Mouse (Mus musculus): ENCODE results near the gene Iqgap2. TPM values are rescaled to one million over a fixed set of nuclear protein-coding genes. Genes with fewer than 3 reads are reported as not detected.
A peak's percentile ranks its signal among the peaks of the same experiment; 100 is the strongest.

The Iqgap2 gene
- polyA plus RNA-seq, 1 experiment from 2014 or later, result 24.6 TPM

- ATAC-seq (no peak; the same call in 1 of the 2 replicates), DNase-seq (no peak)
- H3K4me3 ChIP-seq (ENCODE audit: low read depth, low read length), result no peak overlapping the region
- no peaks in the 10 kb centered on the region for H3K4me1 ChIP-seq (ENCODE audit: insufficient read depth)
- no peak for TF ChIP-seq EP300 (IDR thresholded peaks at IDR 0.05; ENCODE audit: low read depth)
- no peak for TF ChIP-seq CTCF (IDR thresholded peaks at IDR 0.05; ENCODE audit: low read depth)
- no peak overlapping the region for H3K9ac ChIP-seq (replicated peaks)
- H3K4me2 ChIP-seq (ENCODE audit: low read depth, low read length), result no peak overlapping the region
- H3K9me3 ChIP-seq (ENCODE audit: low read length), result no peaks in the 10 kb centered on the region
- no peaks in the 10 kb centered on the region for H3K27me3 ChIP-seq (ENCODE audit: insufficient read depth, low read length)
- H3K27ac ChIP-seq (ENCODE audit: low read depth), result no peak overlapping the region
- peaks cover 12% of the 10 kb centered on the region; the same call in 1 of the 2 replicates for H3K36me3 ChIP-seq (replicated peaks; ENCODE audit: insufficient read depth, low read length)
- WGBS (ENCODE audit: insufficient replicate concordance), result 63% methylated on average over 5 of the region's 5 CpGs
These were observed 137.4 kb downstream of the Iqgap2 start for GRCm38 (mm10) chr13:95754285-95754684.

GRCm38 (mm10) chr13:95752386-95752785 is 139.3 kb downstream of the Iqgap2 start:
- H3K9ac ChIP-seq (replicated peaks), result no peak overlapping the region
- no peaks in the 10 kb centered on the region for H3K27me3 ChIP-seq (ENCODE audit: insufficient read depth, low read length)
- DNase-seq (no peak), ATAC-seq (no peak)
- no peak overlapping the region for H3K4me3 ChIP-seq (ENCODE audit: low read depth, low read length)
- whole genome bisulfite sequencing (ENCODE audit: insufficient replicate concordance), result 72% methylated on average over 9 of the region's 9 CpGs
- no peak overlapping the region for H3K27ac ChIP-seq (ENCODE audit: low read depth)
- peaks cover 12% of the 10 kb centered on the region; the same call in 1 of the 2 replicates for H3K36me3 ChIP-seq (replicated peaks; ENCODE audit: insufficient read depth, low read length)
- no peaks in the 10 kb centered on the region for H3K9me3 ChIP-seq (ENCODE audit: low read length)
- no peak overlapping the region for H3K4me2 ChIP-seq (ENCODE audit: low read depth, low read length)
- no peak for TF ChIP-seq EP300 (IDR thresholded peaks at IDR 0.05; ENCODE audit: low read depth)
- TF ChIP-seq CTCF (IDR thresholded peaks at IDR 0.05; ENCODE audit: low read depth), result no peak
- H3K4me1 ChIP-seq (ENCODE audit: insufficient read depth), result no peaks in the 10 kb centered on the region

- Histone ChIP-seq H3K4me3 (ENCODE audit: low read depth, low read length) (no peak overlapping the region), H3K4me1 (ENCODE audit: insufficient read depth) (no peaks in the 10 kb centered on the region), H3K9ac (replicated peaks) (no peak overlapping the region), H3K9me3 (ENCODE audit: low read length) (no peaks in the 10 kb centered on the region), H3K27ac (ENCODE audit: low read depth) (no peak overlapping the region), H3K36me3 (replicated peaks; ENCODE audit: insufficient read depth, low read length) (peaks cover 15% of the 10 kb centered on the region; the same call in 1 of the 2 replicates), H3K4me2 (ENCODE audit: low read depth, low read length) (no peak overlapping the region), H3K27me3 (ENCODE audit: insufficient read depth, low read length) (no peaks in the 10 kb centered on the region)
- ATAC-seq, result no peak
- TF ChIP-seq CTCF (IDR thresholded peaks at IDR 0.05; ENCODE audit: low read depth) (no peak), EP300 (IDR thresholded peaks at IDR 0.05; ENCODE audit: low read depth) (no peak)
- no peak for DNase-seq
- 71% methylated on average over 11 of the region's 11 CpGs for WGBS (ENCODE audit: insufficient replicate concordance)
These were observed 144.2 kb downstream of the Iqgap2 start for GRCm38 (mm10) chr13:95747541-95747940.

GRCm38 (mm10) chr13:95747101-95747500 is 144.6 kb downstream of the Iqgap2 start:
- no peak overlapping the region for H3K4me3 ChIP-seq (ENCODE audit: low read depth, low read length)
- TF ChIP-seq CTCF (IDR thresholded peaks at IDR 0.05; ENCODE audit: low read depth) (no peak), EP300 (IDR thresholded peaks at IDR 0.05; ENCODE audit: low read depth) (no peak)
- no peaks in the 10 kb centered on the region for H3K27me3 ChIP-seq (ENCODE audit: insufficient read depth, low read length)
- H3K9ac ChIP-seq (replicated peaks), result no peak overlapping the region
- no peaks in the 10 kb centered on the region for H3K4me1 ChIP-seq (ENCODE audit: insufficient read depth)
- peaks cover 15% of the 10 kb centered on the region; the same call in 1 of the 2 replicates for H3K36me3 ChIP-seq (replicated peaks; ENCODE audit: insufficient read depth, low read length)
- 78% methylated on average over 7 of the region's 7 CpGs for WGBS (ENCODE audit: insufficient replicate concordance)
- ATAC-seq (no peak), DNase-seq (no peak)
- no peaks in the 10 kb centered on the region for H3K9me3 ChIP-seq (ENCODE audit: low read length)
- no peak overlapping the region for H3K27ac ChIP-seq (ENCODE audit: low read depth)
- H3K4me2 ChIP-seq (ENCODE audit: low read depth, low read length), result no peak overlapping the region

- H3K4me3 ChIP-seq (ENCODE audit: low read depth, low read length), result no peak overlapping the region
- no peaks in the 10 kb centered on the region for H3K9me3 ChIP-seq (ENCODE audit: low read length)
- WGBS (ENCODE audit: insufficient replicate concordance), result 17% methylated on average over 6 of the region's 6 CpGs
- ATAC-seq (no peak), DNase-seq (peak; percentile 64)
- no peaks in the 10 kb centered on the region for H3K4me1 ChIP-seq (ENCODE audit: insufficient read depth)
- no peak overlapping the region for H3K27ac ChIP-seq (ENCODE audit: low read depth)
- H3K27me3 ChIP-seq (ENCODE audit: insufficient read depth, low read length), result no peaks in the 10 kb centered on the region
- no peak for TF ChIP-seq EP300 (IDR thresholded peaks at IDR 0.05; ENCODE audit: low read depth)
- peak; percentile 83 for TF ChIP-seq CTCF (IDR thresholded peaks at IDR 0.05; ENCODE audit: low read depth)
- no peak overlapping the region for H3K4me2 ChIP-seq (ENCODE audit: low read depth, low read length)
- H3K9ac ChIP-seq (replicated peaks), result no peak overlapping the region
- peaks cover 15% of the 10 kb centered on the region; the same call in 1 of the 2 replicates for H3K36me3 ChIP-seq (replicated peaks; ENCODE audit: insufficient read depth, low read length)
These were observed 145.2 kb downstream of the Iqgap2 start for GRCm38 (mm10) chr13:95746509-95746908.

- no peak overlapping the region for H3K9ac ChIP-seq (replicated peaks)
- no peak overlapping the region for H3K4me2 ChIP-seq (ENCODE audit: low read depth, low read length)
- ATAC-seq (no peak), DNase-seq (no peak)
- no peak overlapping the region for H3K4me3 ChIP-seq (ENCODE audit: low read depth, low read length)
- no peaks in the 10 kb centered on the region for H3K9me3 ChIP-seq (ENCODE audit: low read length)
- TF ChIP-seq EP300 (IDR thresholded peaks at IDR 0.05; ENCODE audit: low read depth), result no peak
- no peak for TF ChIP-seq CTCF (IDR thresholded peaks at IDR 0.05; ENCODE audit: low read depth)
- peaks cover 15% of the 10 kb centered on the region; the same call in 1 of the 2 replicates for H3K36me3 ChIP-seq (replicated peaks; ENCODE audit: insufficient read depth, low read length)
- no peaks in the 10 kb centered on the region for H3K27me3 ChIP-seq (ENCODE audit: insufficient read depth, low read length)
- H3K4me1 ChIP-seq (ENCODE audit: insufficient read depth), result no peaks in the 10 kb centered on the region
- 86% methylated on average over 4 of the region's 4 CpGs for WGBS (ENCODE audit: insufficient replicate concordance)
- H3K27ac ChIP-seq (ENCODE audit: low read depth), result no peak overlapping the region
These were observed 146.3 kb downstream of the Iqgap2 start for GRCm38 (mm10) chr13:95745451-95745850.

Measured in liver, postnatal 0 days (tissue).